Mouse (Mus musculus) monocyte, adult 2 months (primary cell): ENCODE data around the gene Csnk1g2.
"Not testable (repeated sequence)": the region's sequence is repeated elsewhere in the genome, so short reads cannot be mapped to it uniquely, and the experiment has no call there.

Experiments
- DNase-seq, 2 experiments: peaks; one replicate each; pipeline ENCODE4 v3.0.0; 2022; ENCODE audit warnings: low spot score in 2 of 2, low read depth in 1 of 2

The Csnk1g2 gene

GRCm38 (mm10) chr10:80621940-80622660, 538 bp upstream of the Csnk1g2 start:
- peak; percentile 97 to 100 for DNase-seq

GRCm38 (mm10) chr10:80623457-80624191, 986 bp downstream of the Csnk1g2 start:
- DNase-seq: peak in 1 of 2 experiments; percentile 48

- DNase-seq: no peak
Observed at GRCm38 (mm10) chr10:80625764-80626163, 3.1 kb downstream of the Csnk1g2 start.

GRCm38 (mm10) chr10:80627685-80628084, 5.0 kb downstream of the Csnk1g2 start:
- DNase-seq: no peak

- DNase-seq: no peak
Observed at GRCm38 (mm10) chr10:80628925-80629324, 6.3 kb downstream of the Csnk1g2 start.

GRCm38 (mm10) chr10:80635345-80635744, 12.7 kb downstream of the Csnk1g2 start:
- DNase-seq: no peak

- DNase-seq: no peak
Observed at GRCm38 (mm10) chr10:80646936-80647335, 24.3 kb downstream of the Csnk1g2 start.

- DNase-seq: not testable (repeated sequence)
Observed at GRCm38 (mm10) chr10:80649910-80650309, 27.3 kb downstream of the Csnk1g2 start.

- no peak for DNase-seq
Observed at GRCm38 (mm10) chr10:80650392-80650791, 27.8 kb downstream of the Csnk1g2 start.

GRCm38 (mm10) chr10:80653156-80653720, 30.6 kb downstream of the Csnk1g2 start:
- DNase-seq: no peak

- no peak for DNase-seq
Observed at GRCm38 (mm10) chr10:80654866-80655265, 32.2 kb downstream of the Csnk1g2 start.

- no peak for DNase-seq
Observed at GRCm38 (mm10) chr10:80655406-80656129, 32.9 kb downstream of the Csnk1g2 start.

- peak; percentile 70 to 82 for DNase-seq
Observed at GRCm38 (mm10) chr10:80656130-80656862, 33.7 kb downstream of the Csnk1g2 start.

GRCm38 (mm10) chr10:80656863-80657623, 34.4 kb downstream of the Csnk1g2 start, which contains the start of gene Btbd2:
TSS of gene Btbd2 (minus strand) at chr10:80657071.
- DNase-seq: no peak

- DNase-seq: no peak
Observed at GRCm38 (mm10) chr10:80658194-80658840, 35.7 kb downstream of the Csnk1g2 start.

- no peak for DNase-seq
Observed at GRCm38 (mm10) chr10:80658841-80659202, 36.2 kb downstream of the Csnk1g2 start.

GRCm38 (mm10) chr10:80659213-80659612, 36.6 kb downstream of the Csnk1g2 start:
- DNase-seq: peak in 1 of 2 experiments; percentile 37

GRCm38 (mm10) chr10:80661149-80661548, 38.5 kb downstream of the Csnk1g2 start:
- DNase-seq: peak in 1 of 2 experiments; percentile 36

GRCm38 (mm10) chr10:80663485-80664196, 41.0 kb downstream of the Csnk1g2 start:
- DNase-seq: no peak
